Mouse (Mus musculus) hindbrain, embryonic 11.5 days (tissue): Measurements from ENCODE around the gene Phc2. TPM values are rescaled to one million over a fixed set of nuclear protein-coding genes. Genes with fewer than 3 reads are reported as not detected.

Source experiments
- ATAC-seq: fragments of 200-750 bp; cut with Nextera tagmentation; 2 replicates; pipeline ENCODE4 v1.8.0; 2017; ENCODE audit warnings: mild to moderate bottlenecking, moderate TSS enrichment, moderate library complexity; ENCODE audit not compliant: low FRiP score
- DNase-seq: peaks from one replicate; pipeline ENCODE4 v3.0.0-alpha.2; 2015; ENCODE audit warnings: low spot score
- H3K27ac ChIP-seq: fragments of 300-500 bp; sonication (generic); 2 replicates; pipeline ENCODE4 v1.5.1; 2014; ENCODE audit warnings: mild to moderate bottlenecking, low read depth, low read length
- H3K27me3 ChIP-seq: fragments of 300-500 bp; sonication (generic); 2 replicates; pipeline ENCODE4 v1.6.1; 2014; ENCODE audit warnings: mild to moderate bottlenecking, low read length, moderate library complexity, mixed read lengths; ENCODE audit not compliant: control insufficient read depth, insufficient read depth
- H3K36me3 ChIP-seq: fragments of 300-500 bp; sonication (generic); 2 replicates; pipeline ENCODE4 v1.6.1; 2014; ENCODE audit warnings: mild to moderate bottlenecking, low read length, moderate library complexity, mixed read lengths; ENCODE audit not compliant: control insufficient read depth, insufficient read depth
- H3K4me1 ChIP-seq: fragments of 300-500 bp; sonication (generic); replicated peaks from 2 replicates; pipeline ENCODE4 v1.6.1; 2014; ENCODE audit warnings: low read length, mixed read lengths; ENCODE audit not compliant: control insufficient read depth, insufficient read depth
- H3K4me2 ChIP-seq: fragments of 300-500 bp; sonication (generic); replicated peaks from 2 replicates; pipeline ENCODE4 v1.6.1; 2014; ENCODE audit warnings: mild to moderate bottlenecking, low read depth, low read length
- H3K4me3 ChIP-seq: fragments of 300-500 bp; sonication (generic); 2 replicates; pipeline ENCODE4 v1.5.1; 2014; ENCODE audit warnings: low read depth, low read length
- H3K9ac ChIP-seq: fragments of 300-500 bp; sonication (generic); 2 replicates; pipeline ENCODE4 v1.6.1; 2014; ENCODE audit warnings: low read depth, low read length
- H3K9me3 ChIP-seq: fragments of 300-500 bp; sonication (generic); 2 replicates; pipeline ENCODE4 v1.6.1; 2016; ENCODE audit warnings: low read length; ENCODE audit not compliant: control insufficient read depth
- WGBS: fragments of 180-500 bp; shearing (Covaris S2); extraction: QIAGEN DNeasy Blood & Tissue Kit; methylation state at CpG from one replicate; pipeline ENCODE4 v1.1.7; 2014; 5-methylcytosine and 5-hydroxymethylcytosine counted together
- polyA plus RNA-seq: library from polyadenylated mRNA; unstranded; fragments of >200 nt; fragmentation: Nextera tagmentation; extraction: Ambion mirVana; gene quantifications from 2 replicates; pipeline ENCODE4 v1.2.1, GENCODE M21; 2014

Gene Phc2
- polyA plus RNA-seq, 1 experiment from 2014 or later = 46.8 TPM

DNA sequence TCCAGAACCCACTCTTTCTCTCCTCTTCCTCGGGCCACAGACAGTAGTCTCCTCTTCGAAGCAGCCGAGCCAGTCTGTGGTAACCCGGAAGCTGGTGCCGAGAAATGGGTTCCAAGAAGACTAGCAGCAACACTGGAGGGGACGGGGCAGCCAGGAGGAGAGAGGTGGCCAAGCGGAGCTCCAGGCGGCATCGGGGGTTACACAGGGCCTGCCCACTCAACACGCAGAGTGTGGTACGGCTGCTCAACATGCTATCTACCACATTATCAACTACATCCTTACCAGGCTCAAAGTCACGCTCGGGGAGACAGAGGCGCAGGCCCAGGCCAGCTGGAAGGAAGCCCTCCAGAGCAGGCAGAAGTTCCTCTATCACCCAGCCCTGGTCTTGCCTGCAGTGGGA is 38.7 kb upstream of the Phc2 start:
- no peaks in the 10 kb centered on the region for H3K4me1 ChIP-seq
- 86% methylated on average over 14 of the region's 14 CpGs for WGBS
- no peak overlapping the region for H3K27ac ChIP-seq
- no peaks in the 10 kb centered on the region for H3K36me3 ChIP-seq
- DNase-seq (no peak), ATAC-seq (no peak)
- H3K4me3 ChIP-seq = no peak overlapping the region
- H3K4me2 ChIP-seq = no peak overlapping the region
- H3K9me3 ChIP-seq = no peaks in the 10 kb centered on the region
- no peaks in the 10 kb centered on the region for H3K27me3 ChIP-seq
- H3K9ac ChIP-seq = no peak overlapping the region

DNA sequence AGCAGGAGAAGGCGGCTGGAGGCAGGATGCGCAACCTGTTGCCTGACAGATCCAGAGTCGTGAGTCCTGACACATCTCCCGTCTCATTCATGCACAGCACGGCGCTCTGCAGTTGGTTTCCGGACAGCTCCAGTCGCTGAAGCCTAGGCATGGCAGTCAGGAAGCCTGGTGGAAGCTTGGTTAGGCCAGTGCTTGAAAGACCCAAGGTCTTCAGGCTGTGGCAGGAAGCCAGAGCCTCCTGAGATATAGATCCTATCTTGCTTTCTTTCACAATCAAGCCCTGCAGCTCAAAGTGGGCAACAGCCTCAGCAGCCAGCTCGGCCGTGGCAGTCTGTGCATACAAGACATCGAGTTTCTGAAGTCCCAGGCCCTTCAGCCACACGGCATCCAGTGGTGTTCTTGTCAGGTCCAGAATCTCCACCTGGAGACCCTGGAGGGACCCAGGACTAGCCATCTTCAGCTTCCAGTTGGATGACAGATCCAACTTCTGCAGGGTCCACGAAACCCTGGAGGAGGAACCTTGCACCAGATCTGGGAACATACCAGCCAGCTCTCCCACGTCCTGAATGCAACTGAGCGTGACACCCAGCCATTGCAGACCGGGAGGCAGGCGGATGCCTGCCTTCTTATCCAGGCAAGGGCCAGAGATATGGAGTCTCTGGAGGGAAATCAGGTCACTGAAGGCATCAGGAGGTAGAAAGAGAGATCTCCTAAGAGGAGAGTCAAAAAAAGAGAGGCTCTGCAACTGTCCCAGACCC is 37.0 kb upstream of the Phc2 start:
- H3K27ac ChIP-seq = no peak overlapping the region
- WGBS = 78% methylated on average over 17 of the region's 17 CpGs
- no peak overlapping the region for H3K4me3 ChIP-seq
- ATAC-seq (no peak), DNase-seq (no peak)
- H3K36me3 ChIP-seq = no peaks in the 10 kb centered on the region
- H3K27me3 ChIP-seq = no peaks in the 10 kb centered on the region
- no peaks in the 10 kb centered on the region for H3K9me3 ChIP-seq
- no peak overlapping the region for H3K4me2 ChIP-seq
- no peaks in the 10 kb centered on the region for H3K4me1 ChIP-seq
- H3K9ac ChIP-seq = no peak overlapping the region

DNA sequence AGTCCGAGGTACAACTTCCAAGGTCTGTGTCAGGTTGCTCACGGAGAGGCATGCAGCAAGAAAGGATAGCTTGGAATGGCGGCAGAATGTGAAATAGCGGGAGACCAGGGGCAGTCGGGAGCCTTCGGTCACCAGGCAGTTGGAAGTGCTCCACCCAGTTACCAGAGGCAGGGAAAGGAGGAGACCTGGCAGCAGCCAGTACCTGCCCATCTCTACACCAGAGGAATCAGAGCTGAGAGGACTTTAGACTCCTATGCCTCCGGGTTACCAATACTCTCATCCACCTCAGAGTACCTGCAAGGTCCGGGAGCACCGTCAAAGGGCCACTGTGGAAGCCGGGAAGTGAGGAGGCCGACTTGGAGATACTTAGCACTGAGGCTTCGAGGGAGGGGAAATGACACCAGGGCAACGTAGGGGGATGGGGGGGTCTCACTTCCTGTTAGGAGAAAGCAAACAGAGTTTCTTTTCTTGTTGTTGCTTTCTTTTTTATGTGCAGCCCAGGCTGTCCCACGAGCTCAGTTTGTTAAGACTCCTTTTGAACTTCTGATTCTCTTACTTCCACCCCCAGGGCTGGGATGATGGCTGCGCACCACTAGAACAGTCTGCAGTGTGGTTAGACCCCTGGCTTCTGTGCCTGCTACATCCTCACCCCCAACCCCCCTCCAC is 36.1 kb upstream of the Phc2 start, which contains the start of gene Tlr12:
Tlr12 (minus strand) TSS at position 374 of the 666 bp plus-strand sequence.
- no peaks in the 10 kb centered on the region for H3K9me3 ChIP-seq
- H3K4me2 ChIP-seq = no peak within 1 kb of the TSS
- DNase-seq = no peak
- no peak within 1 kb of the TSS for H3K27ac ChIP-seq
- no peak within 1 kb of the TSS for H3K4me3 ChIP-seq
- ATAC-seq = no peak
- H3K36me3 ChIP-seq = no peaks in the 10 kb centered on the region
- 77% methylated on average over 15 of the region's 15 CpGs for WGBS
- no peak within 1 kb of the TSS for H3K9ac ChIP-seq
- H3K27me3 ChIP-seq = no peaks in the 10 kb centered on the region
- H3K4me1 ChIP-seq = no peaks in the 10 kb centered on the region

DNA sequence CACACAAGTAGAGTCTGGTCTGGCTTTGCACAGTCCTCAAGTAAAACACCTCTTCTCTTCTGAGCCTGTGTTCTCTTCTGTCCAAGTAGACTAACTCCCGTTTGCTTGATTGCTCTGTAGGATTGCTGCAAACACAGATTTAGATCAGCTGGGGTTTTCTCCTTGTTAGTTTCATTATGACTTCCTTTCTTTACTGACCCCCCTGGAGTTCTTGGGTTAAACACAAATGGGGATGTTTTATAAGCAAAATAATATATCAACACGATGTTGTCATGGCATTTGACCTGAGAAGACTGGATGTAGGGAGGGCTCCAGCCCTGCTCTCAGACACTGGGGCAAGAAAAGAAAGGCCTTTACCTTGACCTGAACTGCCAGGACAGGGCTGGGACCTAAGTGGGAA is 35.5 kb upstream of the Phc2 start:
- Histone ChIP-seq H3K4me2 (no peak overlapping the region), H3K27me3 (no peaks in the 10 kb centered on the region), H3K4me3 (no peak overlapping the region), H3K4me1 (no peaks in the 10 kb centered on the region), H3K9ac (no peak overlapping the region), H3K9me3 (no peaks in the 10 kb centered on the region), H3K36me3 (no peaks in the 10 kb centered on the region), H3K27ac (no peak overlapping the region)
- ATAC-seq (no peak), DNase-seq (no peak)
- WGBS = 62% methylated on average over 2 of the region's 2 CpGs

DNA sequence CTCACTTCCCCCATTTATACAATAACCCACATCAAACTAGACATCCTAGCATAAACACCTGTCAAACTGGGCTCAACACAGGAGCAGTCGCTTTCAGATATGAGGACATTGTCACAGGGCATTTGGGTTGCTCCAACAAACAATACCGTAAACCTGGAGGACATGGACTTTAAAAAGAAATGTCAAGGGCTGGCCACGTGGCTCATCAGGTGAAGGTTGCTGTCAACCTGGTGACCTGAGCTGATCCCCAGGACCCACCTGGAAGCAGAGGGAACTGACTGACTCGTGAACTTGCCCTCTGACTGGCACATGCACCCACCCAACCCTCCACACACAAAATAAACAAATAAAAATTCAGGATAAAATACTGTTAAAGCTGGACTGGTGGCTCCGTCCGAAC is 33.9 kb upstream of the Phc2 start:
- DNase-seq = no peak
- H3K27ac ChIP-seq = no peak overlapping the region
- H3K27me3 ChIP-seq = no peaks in the 10 kb centered on the region
- H3K4me3 ChIP-seq = no peak overlapping the region
- no peak overlapping the region for H3K4me2 ChIP-seq
- no peaks in the 10 kb centered on the region for H3K9me3 ChIP-seq
- H3K36me3 ChIP-seq = no peaks in the 10 kb centered on the region
- no peaks in the 10 kb centered on the region for H3K4me1 ChIP-seq
- no peak for ATAC-seq
- 87% methylated on average over 6 of the region's 6 CpGs for WGBS
- no peak overlapping the region for H3K9ac ChIP-seq

DNA sequence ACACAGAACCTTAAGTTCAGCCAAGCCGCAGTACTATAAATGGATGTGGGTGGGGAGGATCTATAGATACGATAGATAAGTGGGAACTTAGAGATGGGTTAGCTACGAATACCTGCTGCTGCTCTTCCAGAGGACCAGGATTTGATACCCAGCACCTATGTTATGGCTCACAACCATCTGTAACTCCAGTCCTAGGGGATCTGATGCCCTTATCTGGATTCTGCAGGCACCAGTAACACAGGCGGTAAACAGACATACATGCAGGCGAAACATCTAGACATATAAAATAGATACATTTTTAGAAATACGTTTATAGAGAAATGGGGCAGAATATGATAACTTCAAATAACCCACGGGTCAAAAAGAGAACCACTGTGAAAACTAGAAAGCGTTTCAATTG is 33.4 kb upstream of the Phc2 start:
- WGBS = 89% methylated on average over 8 of the region's 8 CpGs
- Histone ChIP-seq H3K4me3 (no peak overlapping the region), H3K27ac (no peak overlapping the region), H3K4me1 (no peaks in the 10 kb centered on the region), H3K9me3 (no peaks in the 10 kb centered on the region), H3K4me2 (no peak overlapping the region), H3K36me3 (no peaks in the 10 kb centered on the region), H3K9ac (no peak overlapping the region), H3K27me3 (no peaks in the 10 kb centered on the region)
- DNase-seq = no peak
- no peak for ATAC-seq

DNA sequence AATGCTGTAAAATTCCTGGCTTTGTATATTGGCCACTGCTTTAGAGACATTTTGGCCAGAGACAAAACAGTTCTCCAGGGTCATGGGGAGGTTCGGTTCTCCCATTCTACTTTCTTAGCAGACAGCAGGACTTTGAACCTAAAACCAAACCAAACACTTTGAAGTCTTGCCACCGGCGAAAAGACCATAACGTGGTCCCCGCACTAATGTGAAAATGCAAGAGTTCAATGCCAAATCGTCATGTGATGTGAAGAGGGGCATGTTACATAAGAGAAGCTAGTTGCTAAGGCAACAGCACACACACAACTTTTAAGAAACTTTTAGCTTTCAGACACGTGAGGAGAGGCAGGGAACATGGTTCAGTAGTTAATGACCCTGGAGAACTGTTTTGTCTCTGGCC is 19.1 kb upstream of the Phc2 start:
- H3K9me3 ChIP-seq = no peaks in the 10 kb centered on the region
- no peak overlapping the region for H3K9ac ChIP-seq
- H3K27ac ChIP-seq = no peak overlapping the region
- no peaks in the 10 kb centered on the region for H3K36me3 ChIP-seq
- H3K4me3 ChIP-seq = no peak overlapping the region
- DNase-seq (no peak), ATAC-seq (no peak)
- H3K4me2 ChIP-seq = no peak overlapping the region
- H3K4me1 ChIP-seq = peaks cover 4% of the 10 kb centered on the region; the same call in 1 of the 2 replicates
- no peaks in the 10 kb centered on the region for H3K27me3 ChIP-seq
- 86% methylated on average over 7 of the region's 7 CpGs for WGBS

DNA sequence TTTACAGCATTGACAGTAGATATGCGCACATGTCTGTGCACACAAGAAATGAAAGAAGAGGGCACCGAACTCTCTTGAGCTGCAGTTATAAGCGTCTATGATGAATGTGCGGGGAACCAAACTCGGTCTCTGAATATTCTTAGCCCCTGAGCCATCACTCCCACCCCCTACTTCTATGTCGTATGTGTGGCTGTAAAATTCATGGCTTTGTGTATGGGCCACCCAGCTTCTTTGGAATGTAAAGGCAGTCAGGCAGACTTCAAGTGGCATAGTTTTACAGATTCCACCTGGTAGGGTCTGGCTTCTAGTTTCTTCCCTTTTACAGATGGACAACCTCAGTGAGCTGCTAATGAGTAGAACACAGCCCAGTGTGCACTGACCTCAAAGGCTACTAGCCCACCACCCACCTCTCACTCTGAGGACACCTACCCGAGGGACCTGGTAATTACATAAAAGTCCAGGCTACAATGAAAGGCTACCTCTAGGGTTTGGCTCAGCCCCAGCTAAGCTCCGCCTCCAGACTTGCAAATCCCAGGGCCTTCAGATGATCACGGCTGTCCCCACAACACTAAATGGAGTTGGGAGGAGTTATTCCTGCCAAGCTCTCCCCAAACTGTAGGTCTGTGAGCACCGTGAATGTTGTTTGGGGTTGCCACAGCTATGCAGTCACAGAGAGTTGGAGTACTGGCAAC is 18.5 kb upstream of the Phc2 start:
- 59% methylated on average over 10 of the region's 10 CpGs for WGBS
- Histone ChIP-seq H3K36me3 (no peaks in the 10 kb centered on the region), H3K9me3 (no peaks in the 10 kb centered on the region), H3K4me2 (no peak overlapping the region), H3K9ac (no peak overlapping the region), H3K4me3 (no peak overlapping the region), H3K27me3 (no peaks in the 10 kb centered on the region), H3K27ac (no peak overlapping the region), H3K4me1 (peaks cover 4% of the 10 kb centered on the region; the same call in 1 of the 2 replicates)
- no peak for ATAC-seq
- DNase-seq = no peak
